Mouse (Mus musculus) ovary, postnatal 36 days (tissue): ENCODE data around the gene Stoml2.
"Not testable (repeated sequence)": the region's sequence is repeated elsewhere in the genome, so short reads cannot be mapped to it uniquely, and the experiment has no call there.

Source experiments
- DNase-seq: peaks from one replicate; pipeline ENCODE4 v3.0.0; 2022; ENCODE audit warnings: low spot score, mixed read lengths

Stoml2 gene

DNA sequence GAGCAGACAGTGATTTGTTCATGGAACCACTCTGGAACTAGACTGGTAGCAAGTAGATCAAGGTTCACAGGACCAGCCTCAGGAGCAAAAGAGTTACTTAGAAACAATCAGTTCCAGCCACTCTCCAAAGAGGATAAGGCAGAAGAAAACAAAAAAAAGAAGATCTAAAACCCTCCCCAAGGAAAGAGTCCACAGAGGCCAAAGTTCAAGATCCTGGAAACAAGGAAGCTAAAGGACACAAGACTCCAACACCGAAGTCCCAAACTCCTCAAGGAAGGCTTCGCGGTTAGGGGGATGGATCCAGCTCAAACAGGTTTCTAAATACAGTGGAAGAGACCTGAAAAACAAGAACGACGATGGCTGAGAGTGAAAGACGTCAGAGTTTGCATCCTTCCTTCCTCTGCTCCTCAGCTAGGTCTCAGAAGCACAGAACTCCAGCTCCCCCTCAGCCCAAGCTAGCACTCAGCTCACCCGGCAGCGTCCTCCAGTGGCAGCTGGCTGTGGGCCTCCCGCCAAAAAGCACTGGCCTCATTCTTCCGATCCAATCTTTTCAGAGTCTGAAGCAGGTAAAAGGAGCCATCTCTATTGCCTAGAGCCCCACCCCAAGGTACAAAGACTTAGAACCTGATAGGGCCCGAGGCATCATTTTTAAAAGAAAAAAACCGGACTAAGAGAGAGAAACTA lies 28.6 kb downstream of the Stoml2 start:
- DNase-seq: no peak

- DNase-seq: no peak
Measured at GRCm38 (mm10) chr4:43001272-43001671, 30.2 kb downstream of the Stoml2 start.

DNA sequence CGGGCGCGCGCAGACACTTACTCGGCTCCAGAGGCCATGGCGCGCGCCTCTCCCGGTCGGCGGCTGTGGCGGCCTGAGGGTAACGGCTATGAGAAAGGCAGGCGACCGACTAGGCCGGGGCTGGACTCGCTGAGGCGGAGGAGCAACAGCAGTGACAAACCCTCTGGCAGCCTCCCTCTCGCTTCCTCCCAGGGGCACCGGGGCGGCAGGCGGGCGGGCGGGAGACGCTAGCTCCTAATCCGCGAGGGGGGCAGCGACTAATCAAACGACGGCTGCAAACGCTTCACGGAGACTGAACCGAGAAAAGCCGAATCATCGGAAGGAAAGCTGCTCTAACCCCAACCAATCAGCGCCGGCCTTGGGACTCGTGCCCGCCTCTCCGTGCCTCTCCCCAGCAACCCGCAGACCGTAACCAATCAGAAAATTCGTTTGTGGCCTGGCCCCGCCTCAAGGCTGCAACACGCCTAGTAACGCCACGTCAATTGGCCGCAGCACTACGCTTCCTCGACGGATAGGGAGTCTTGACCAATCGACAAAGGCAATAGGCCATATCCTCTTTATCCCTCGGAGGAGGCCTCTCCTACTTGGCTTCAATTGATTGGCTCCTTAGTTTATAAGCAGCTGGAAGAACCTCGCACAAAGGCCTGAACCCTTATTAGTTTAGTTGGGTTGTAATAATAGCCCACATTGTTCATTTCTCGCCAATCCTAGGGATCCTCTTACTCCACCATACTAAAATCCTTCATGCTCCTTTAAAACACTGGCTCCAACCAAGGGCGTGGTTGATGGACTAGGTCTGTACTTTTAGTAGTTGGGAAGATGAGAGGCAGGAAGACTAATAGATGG lies 31.1 kb downstream of the Stoml2 start, which contains the start of gene Vcp:
Gene Vcp (minus strand): TSS at position 367 of the 846 bp plus-strand sequence.
- peak; percentile 98 for DNase-seq

DNA sequence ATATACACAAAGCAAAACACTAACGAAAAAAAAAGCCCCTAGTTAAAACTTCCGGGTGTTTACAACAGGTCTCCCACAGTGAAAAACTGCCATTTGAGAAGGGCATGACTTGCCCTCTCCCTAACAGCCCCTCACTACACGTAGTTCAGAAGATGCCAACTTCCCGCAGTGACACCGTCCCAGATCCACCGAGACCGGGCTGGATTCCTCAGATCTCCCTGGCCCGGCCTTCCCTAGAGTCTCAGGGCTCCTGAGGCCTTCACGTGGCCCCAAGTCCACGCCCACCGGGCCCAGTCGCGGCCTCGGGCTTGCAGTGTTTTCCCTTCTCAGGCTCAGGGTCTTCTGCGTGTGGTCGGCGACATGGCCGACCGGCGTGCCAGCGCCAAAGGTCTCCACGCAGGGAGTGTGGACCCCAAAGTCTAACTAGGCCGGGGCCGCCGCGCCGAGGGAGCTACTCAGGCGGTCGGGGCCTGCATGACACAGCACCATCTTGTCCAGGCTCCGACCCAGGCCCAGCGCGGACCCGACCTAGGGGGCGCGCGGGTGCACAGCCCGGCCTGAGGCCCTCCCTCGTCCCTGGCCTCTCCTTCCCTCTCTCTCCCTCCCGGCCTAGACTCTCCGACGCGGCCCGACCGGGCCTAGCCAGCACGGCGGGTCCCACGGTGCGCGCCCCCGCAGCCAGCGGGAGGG lies 31.9 kb downstream of the Stoml2 start:
- DNase-seq: peak; percentile 80

- no peak for DNase-seq
Measured at GRCm38 (mm10) chr4:42998022-42998421, 33.5 kb downstream of the Stoml2 start.

- no peak for DNase-seq
Measured at GRCm38 (mm10) chr4:42988296-42988695, 43.2 kb downstream of the Stoml2 start.

- DNase-seq: not testable (repeated sequence)
Measured at GRCm38 (mm10) chr4:42980467-42980866, 51.0 kb downstream of the Stoml2 start.

- no peak for DNase-seq
Measured at GRCm38 (mm10) chr4:42978062-42978461, 53.4 kb downstream of the Stoml2 start.
